Mouse (Mus musculus) heart, postnatal 0 days (tissue): ENCODE results near the gene Pcif1.

Experiments
- CTCF ChIP-seq: IDR thresholded peaks from 2 replicates; pipeline ENCODE4 v1.5.1; 2016; ENCODE audit warnings: antibody characterized with exemption, control low read depth, low read depth
- EP300 ChIP-seq: IDR thresholded peaks from 2 replicates; pipeline ENCODE4 v1.6.1; 2016; ENCODE audit warnings: antibody characterized with exemption, low read depth

- TF ChIP-seq EP300 (no peak), CTCF (no peak)
Observed at GRCm38 (mm10) chr2:164882619-164883018, 3.5 kb downstream of the Pcif1 start.
